Mouse (Mus musculus) urinary bladder, adult 2 months (tissue): ENCODE results near the gene Hoxd11. TPM values are rescaled to one million over a fixed set of nuclear protein-coding genes. Genes with fewer than 3 reads are reported as not detected.

Experiments
- DNase-seq: peaks from one replicate; pipeline ENCODE4 v3.0.0; 2022; ENCODE audit warnings: low spot score
- polyA plus RNA-seq: library from polyadenylated mRNA; depleted of rRNA; stranded (reverse); fragments of >200 nt; gene quantifications from 2 replicates; pipeline ENCODE4 v1.2.3, GENCODE M21; 2012; rRNA removed

Hoxd11 gene
- 8.1 and 8.9 TPM in 2 replicates for polyA plus RNA-seq

DNA sequence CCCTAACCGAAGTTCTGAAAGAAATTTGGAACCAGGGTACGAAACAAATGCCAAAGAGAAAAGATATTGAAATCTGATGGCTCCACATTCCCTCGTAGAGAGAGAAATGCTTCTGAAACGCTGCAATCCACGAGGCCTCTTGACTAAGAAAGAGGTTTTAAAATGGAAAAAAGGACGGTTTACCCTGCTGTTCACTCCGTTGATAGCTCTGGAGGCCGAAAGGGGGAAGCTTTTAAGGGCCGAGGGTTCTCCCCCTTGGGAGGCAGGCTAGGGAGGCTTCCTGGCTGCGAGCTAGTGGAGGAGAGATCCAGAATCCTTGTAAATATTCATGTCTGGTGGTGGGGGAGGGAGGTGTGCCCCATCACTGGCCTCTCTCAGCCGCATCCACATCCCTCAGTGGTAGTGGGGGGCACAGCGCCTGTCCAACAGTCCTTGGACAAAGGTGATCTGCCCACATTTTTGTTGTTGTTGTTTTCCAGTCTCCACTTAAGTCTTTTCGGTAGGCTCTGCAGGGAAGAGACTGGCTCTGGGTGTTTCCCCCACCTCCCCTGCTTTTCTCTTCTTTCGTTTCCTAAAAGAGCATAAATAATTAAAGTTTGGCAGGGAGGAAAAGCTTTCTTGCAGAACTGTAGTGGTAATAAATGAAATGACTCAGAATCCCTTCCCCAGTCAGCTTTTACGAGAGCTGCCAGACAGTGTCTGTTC, at the start of gene Hoxd11:
Gene Hoxd11, plus strand, starts transcription at position 667 of the 705 bp plus-strand sequence.
- no peak for DNase-seq

DNA sequence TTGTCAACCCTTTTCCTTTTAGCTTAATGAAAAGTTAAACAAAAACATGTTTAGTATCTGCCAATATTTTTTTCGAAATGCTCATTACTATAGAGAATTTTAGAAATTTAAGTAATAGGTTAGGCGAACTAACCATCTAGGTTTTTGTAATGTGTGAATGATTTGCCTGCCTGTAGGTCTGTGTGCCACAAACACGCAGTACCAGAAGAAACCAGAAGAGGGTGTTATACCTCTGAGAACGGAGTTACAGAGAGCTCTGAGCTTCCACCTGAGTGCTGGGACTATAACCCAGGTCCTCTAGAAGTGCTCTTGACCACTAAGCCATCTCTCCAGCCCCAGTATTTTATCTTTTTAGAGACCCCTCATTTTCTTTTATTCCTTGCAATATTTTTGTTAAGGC, 43.9 kb upstream of the Hoxd11 start:
- no peak for DNase-seq

DNA sequence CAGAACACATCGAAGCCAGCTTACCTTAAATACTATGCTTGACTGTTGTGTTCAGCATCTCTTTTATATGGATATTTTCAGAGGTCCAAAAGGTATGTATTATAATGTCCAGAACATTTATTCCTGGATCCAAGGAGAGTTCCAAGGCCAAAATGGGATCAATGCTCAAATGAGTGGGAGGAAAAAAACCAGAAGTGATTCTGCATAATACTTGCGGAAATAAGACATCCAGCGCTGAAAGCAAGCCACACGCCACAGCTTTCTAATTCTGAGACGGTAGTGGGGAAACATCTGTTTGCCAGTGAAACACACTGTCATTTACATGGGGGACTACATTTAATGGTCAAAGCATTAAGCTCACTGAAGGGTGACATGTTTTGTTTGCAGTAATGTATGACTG, 36.9 kb upstream of the Hoxd11 start:
- no peak for DNase-seq

DNA sequence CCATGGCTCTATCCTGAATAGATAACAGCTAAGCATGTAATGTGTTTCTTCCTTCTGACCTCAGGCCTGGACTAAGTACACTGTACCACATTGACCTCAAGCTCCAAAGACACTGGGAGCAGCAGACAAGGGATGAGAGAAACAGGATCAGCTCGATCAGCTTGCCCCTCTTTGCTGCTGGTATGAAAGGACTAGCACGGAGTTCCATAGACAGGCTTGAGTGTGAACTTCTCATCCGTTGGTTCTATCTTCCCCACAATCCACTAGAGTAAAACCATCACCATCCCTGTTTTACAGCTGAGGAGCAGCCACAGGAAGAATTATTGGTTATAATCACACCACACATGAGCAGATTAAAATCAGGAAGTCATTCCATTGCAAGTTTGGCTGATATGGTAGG, 33.7 kb upstream of the Hoxd11 start:
- DNase-seq = no peak

DNA sequence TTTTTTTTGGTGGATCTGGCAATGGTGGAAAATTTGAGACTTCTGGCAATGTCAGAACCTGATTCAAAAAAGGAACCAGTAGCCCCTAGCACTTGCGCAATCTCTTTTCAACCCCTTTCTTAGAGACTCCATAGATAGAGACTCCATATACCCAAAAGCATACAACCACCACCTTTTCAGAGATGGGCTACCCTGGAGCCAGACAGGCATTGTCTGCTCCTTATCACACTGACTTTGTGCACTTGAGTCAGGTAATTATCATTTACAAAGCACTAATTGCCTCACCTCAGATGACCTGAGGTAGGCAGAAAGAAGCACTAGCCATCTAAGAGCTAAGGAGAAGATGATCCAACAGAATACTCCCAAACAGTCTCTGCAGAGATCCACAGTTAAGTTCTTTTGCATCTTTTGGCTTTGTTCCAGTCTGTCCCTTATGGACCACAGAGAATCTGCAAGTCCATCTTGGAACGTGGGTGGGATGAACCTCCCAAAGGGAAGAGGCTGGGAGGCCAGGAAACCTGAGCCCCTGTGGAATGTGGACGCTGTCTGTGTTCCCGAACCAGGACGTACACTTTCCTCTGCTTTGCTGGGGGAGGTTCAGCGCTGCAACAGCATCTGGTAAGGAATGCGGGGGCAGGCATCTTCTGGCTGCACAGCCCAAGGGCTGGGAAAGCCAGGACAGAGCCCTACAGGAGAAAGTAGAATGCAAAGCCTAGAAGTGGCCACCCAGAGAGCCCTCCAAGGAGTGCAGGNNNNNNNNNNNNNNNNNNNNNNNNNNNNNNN, 32.1 kb upstream of the Hoxd11 start:
- DNase-seq = no peak

DNA sequence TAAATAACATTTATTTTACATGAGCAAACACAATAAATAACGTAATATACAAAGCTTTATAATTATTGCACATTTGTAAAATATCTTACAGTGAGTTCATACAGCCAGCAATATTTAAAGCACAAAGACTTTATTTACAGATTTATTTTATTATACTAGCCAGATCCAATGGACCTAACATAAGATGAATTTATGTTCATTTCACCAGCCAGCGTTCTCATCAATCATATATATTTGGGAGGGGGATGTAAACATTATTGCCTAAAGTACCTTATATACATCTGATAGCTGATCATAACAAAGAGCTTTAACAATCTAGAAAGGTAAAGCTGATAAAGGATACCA, 26.4 kb upstream of the Hoxd11 start:
- DNase-seq = no peak

DNA sequence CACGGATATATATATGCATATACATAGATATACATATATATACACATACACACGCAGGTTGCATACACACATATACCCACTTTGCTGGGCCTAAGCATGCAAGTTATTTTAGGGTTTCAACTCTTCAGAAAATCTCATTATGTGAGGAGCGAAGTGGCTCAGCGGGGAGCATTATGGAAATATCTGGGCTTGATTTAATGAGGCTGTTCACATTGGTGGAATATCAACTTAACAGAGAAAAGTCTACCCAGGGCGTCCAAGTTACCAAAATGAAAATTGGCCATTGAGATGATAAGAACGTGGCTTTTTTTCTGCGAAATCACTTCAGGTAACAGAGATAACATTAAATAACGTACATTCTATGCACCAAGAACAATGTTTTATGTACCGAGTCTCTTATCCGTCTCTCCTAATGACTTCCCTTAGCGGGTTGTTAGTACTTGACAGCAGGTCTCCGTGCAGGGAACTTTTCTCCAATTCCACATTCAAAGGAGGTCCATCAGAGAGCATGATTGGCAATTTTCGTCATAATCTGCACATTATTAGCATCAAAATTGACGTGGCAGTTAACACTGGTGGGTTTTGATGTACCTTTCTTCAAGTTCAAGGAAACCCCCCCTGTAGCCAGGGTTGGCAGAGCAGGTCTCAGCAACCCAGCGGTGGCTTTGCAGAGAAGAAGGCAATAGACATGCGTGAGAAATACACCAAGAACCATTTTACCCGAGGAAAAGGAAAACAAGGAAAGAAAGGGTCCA, 25.4 kb upstream of the Hoxd11 start:
- DNase-seq = no peak

DNA sequence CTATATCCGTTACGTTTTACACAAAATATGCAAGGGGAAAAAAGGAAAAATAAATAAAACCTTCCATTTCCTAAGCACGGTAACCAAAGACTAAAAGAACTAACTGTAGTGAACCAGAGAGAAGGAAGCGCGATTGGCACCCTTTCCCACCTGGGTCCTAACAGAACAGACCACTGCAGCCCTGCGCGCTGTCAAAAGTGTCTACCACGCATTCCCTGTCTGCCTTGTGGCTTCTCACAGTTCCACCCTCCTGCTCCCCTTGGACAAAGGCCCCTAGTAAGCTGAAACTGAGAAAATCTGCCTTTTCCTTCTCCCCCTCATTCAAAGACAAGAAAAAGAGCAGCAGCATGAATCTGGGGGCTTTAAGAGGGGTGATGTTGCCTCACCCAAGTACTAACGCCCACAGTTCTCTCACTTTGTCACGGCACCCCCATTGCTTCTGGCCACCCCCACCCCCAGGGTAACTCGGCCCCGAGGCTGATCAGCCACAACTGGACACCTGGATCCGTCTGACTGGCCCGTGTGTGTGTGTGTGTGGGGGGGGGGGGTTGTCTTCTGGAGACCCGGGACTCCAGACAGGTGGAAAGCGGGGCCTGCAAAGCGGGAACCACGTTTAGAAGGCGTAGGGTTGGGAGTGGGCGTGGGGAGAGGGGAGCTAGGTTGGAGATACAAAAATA, 24.5 kb upstream of the Hoxd11 start:
- no peak for DNase-seq

DNA sequence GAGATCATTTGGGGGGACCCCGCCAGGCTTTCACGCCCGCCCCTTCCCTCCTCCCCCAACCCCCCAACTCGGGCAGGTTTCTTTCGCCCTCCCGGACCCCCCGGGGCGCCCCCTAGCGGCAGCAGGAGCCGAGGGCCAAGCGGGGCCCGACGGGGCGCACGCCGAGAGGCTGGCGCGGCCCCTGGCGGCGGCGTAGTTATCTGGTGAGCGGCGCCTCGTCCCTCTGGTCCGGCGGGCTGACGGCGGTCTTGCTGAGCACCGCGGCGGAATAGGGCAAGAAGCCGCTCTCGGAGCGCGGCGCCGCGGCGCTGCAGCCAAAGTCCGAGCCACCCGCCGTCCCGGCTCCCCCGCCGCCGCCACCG, 24.0 kb upstream of the Hoxd11 start:
- peak; percentile 49 for DNase-seq

DNA sequence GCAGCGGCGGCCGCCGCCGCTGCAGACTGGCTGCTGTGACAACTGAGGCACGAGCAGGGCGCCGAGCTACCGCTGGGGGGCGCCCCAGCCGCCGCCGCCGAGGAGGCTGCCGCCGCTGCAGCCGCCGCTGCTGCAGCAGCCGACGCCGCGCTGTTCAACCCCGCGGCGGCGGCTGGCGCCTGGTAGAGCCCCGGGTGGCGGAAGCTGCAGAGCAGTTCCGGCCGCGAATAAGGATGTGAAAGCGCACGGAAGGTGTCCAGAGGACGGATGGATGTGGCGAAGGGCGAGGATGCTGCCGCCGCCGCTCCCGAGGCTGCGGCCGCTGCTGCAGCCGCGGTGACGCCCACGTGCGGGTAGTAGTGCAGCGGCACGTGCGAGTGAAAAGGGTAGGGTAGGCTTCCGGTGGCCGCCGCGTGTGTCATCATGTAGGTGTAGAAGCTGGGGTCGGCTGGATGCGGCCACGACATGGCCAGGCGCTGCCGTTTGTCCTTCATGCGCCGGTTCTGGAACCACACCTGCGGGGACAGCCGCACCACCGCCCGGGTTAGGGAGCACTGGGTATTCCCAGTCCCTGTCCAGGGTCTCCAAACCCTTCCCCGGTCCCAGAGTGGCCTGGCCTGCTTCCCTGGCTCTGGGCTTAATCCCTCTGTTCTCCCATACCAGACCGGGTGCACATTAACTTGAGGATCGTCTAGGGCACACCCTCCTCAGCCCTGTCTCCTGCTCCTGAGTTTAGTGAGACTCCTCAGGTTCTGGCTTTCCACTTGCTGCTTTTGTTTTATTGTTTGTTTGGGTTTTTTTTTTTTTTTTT, 23.3 kb upstream of the Hoxd11 start:
- no peak for DNase-seq

DNA sequence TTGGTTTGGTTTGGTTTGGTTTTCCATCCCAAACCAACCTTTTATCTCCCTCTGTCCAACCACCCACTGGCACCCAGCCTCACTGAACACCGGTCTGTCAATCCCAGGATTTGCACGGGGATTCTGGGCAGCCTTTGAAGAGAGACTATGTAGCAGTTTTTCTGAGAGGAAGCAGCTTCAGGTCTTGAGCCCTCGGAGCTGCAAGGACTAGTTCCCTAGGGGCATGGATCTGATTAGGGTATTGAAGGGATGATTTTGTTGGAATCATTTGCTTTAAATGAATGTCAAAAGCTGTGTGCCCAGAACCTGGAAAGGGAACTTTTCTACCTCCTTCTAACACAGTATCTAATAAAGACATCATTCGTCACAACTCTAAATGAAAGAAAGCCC, 22.7 kb upstream of the Hoxd11 start:
- no peak for DNase-seq

DNA sequence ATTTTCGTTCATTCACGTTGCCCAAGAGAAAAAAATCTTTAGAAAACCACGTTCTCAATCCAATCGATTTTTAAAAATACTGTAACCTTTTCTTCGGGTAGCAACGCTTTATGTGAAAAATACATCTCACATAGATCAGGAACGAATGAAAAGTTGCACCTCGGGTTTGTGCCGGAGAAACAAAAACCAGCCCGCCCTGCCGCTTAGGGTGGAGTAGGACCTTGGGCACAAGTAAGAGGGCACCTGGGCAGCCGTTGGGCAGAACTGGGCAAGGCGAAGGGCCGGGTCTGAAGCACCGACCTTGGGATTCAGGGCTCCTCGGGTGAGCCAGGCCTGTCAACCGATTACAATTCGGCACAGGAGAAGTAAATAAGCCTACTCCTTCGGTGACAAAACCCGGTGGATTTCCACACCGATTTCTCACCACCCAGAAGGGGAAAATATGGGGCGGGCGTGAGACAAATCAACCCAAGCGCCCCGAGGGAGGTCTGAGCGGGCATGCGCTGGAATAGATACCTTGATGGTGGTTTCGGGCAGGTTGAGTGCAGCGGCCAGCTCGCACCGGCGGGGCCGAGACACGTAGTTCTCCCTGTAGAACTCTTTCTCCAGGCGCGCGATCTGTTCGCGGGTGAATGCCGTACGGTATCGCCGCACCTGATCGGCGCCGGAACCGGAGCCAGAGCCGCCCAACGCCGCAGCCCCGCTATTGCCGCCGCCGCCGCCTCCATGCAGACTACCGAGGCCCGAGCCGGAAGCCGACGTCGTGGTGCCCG, 21.9 kb upstream of the Hoxd11 start:
- peak; percentile 31 for DNase-seq

DNA sequence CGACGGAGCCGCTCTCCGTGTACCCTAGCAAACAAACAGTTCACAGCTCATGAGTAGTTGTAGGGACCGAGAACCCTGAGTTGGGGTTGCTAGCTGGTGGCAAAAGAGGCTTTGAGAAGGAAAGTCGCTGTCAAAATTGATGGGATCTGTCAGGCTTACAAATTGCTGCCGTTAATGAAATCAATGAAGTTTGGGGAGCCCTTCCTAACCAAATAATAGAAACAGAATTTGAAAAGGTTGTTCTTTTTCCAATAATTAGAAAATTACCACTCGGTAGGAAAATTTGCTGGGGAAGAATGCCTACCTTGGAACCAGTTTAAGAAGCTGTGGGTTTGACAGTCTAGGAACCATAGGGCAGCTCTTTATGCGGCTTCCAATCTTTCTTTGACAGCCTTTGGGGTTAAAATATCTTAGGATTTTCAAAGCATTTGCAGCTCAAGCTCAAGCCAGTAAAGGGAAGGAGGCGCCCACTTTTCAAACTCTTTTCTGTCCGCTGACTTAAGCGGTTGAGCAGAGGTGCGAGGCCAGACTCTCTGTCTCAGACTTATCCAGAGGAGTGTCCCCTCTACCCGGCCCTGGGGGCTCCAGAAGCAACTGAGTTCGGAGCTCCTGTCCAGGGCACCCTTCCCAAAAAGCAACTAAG, 21.2 kb upstream of the Hoxd11 start:
- no peak for DNase-seq

DNA sequence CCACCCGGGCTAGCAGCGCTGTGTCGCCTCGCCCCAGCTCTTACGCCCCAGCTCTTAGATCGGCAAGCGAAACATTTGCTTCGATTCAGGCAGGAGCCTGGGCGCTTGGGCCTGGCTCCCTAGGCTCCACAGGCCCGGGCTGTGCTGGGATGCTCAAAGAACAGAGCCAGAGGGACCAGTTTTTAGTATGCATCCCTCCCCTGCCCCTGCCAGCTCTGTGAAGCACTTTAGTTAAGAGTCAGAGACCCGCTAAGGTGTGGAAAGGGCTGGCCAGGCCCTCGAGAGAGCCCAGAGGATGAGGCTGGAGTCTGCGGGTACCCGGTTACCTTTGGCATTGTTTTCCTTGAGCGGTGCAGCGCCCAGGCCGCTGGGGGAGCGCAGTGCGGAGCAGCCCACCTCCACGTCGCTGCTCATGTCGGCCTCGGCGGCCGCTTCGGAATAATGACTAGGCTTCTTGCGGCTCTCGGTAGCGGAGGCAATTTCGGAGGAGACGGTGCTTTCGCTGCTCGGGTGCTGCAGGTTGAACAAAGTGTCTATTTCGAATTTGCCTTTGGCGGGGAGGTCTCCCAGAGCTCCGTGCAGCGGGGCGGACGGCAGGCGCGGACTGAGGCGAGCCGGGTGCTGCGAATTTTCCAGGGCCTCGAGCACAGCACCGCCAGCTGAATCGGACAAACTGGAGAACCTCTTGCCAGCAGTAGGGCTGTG, 20.5 kb upstream of the Hoxd11 start:
- DNase-seq = no peak

DNA sequence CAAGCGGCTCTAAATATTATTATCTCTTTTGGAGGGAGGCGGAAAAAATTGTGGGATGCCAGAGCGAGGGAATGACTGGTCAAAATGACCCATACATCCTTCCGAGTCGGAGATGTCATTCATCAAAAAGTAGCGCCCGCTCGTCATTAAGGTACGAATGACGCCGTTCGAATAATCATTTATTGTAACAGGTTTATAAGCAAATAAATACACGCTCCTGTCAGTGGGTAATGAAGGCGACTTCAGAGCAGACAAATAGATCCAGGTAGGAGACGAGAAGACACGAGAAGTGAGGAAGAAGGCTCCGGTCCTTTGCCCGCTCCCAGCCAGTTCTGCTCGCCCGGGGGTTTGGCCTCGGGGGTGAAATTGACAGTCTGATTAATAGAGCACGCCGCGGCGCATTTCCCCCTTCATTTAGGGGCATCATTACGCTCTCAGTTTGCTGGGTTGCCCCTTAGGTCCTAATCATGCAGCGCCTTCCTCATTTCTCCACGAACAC, 19.8 kb upstream of the Hoxd11 start, which contains the start of gene Evx2:
Gene Evx2, minus strand, starts transcription at position 51 of the 499 bp plus-strand sequence.
- DNase-seq = no peak

DNA sequence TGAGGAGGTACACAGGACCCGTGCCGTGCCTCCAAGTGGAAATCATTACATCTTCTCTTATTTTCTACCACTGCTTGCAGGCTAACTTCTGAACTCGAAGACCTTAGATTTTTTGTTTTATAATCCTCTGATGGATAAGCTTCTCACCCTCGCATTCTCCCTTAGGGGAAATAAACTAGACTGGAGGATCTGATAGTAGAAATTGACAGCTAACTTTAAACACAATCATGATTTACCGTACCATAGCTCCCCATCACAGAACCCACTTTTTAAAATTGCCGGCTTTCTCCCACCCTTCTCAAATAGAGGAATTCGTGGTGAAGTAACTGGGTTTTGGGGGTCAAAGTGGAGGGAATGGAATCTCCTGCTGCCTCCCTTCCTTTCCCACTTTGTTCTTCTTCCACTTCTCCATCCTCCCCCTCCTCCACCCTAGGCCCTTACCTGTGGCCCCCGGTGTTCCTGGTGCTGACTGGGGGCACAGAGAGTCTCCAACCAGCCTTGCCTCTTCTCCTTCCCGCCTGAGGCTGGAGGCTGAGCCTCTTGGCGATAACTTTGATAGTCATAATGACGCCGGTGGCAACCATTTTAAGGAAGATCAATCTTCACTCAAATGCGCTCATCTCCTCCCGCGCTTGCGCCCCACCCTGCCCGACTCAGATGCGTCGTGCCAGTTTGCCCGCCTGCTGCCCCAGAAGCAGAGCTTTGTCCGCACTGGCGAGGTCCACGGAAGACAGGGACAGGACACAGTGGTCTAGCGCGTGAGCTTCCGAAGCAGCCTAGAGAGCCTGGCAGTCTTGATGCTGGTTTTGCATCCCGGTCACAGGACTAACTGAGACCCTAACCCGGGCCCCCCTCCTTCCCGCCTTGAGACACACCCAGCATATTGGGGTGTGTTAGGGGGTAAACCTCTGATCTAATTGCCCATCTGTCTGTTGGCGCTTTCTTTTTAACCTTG, 18.7 kb upstream of the Hoxd11 start:
- no peak for DNase-seq

DNA sequence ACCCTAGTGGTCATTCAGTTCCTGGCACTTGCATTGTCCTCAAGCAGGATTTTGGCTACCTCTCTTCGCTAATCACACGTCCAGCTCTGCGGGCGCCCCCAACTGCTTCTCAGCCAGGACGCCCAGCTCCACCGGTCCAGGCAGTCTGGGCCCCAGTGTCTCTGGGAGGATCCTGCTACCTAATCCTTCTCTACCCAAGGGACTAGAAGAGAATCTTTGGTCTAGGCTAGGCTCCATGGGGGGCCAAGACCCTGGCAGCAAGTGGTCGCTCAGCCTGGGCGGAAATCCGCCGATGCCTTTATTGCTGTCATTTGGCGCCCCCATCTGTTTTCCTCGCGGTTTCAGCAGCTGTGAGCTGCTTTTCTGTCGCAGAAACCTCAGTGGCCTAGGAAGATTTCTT, 17.7 kb upstream of the Hoxd11 start:
- DNase-seq = no peak

DNA sequence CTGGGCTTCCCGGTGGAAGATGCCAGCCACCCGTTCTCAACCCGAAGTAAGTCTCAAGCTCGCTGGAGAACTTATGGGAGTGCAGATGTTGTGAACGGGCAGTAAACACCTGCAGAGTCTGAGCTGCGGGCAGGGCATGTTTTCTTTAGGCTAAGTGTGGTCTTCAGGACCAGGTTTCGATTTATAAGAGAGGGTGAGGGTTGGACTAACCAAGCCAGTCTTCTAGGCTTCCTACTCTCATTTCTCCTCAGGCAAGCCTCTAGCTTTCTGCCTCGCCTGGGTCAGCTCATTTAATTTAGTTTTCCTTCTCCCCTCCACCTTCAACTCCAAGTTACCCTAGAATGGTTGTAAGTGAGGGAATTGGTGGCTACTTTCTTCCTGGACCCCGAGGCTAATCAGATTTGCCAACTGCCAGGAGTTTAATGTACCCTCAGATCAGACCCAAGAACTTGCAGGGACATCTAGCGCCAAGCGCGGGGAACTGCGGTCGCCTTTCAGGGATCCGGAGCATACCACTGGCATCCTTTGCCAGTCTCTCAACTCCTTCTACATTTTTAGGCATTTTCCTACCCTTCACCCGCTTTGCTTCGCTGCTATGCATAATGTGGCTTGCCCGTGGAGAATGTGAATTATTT, 15.9 kb upstream of the Hoxd11 start:
- DNase-seq = no peak
